Mouse (Mus musculus) heart, adult 2 months (tissue): Measurements from ENCODE around the gene Islr.

ENCODE experiments used
- CTCF ChIP-seq: fragments of 200-600 bp; IDR thresholded peaks from 2 replicates; pipeline ENCODE4 v1.8.1; 2022; ENCODE audit warnings: antibody characterized with exemption, mild to moderate bottlenecking, moderate library complexity
- EP300 ChIP-seq: fragments of 200-500 bp; IDR thresholded peaks from 2 replicates; pipeline ENCODE4 v1.6.1; 2011; ENCODE audit warnings: low read depth, low read length, control low read depth; ENCODE audit not compliant: insufficient read depth
- POLR2A ChIP-seq: fragments of 200-500 bp; IDR thresholded peaks from 2 replicates; pipeline ENCODE4 v1.6.1; 2011; ENCODE audit warnings: mild to moderate bottlenecking, low read depth, low read length, control low read depth; ENCODE audit not compliant: insufficient read depth

- no peak for TF ChIP-seq CTCF
- no peak for TF ChIP-seq EP300
- TF ChIP-seq POLR2A = no peak
Observed at GRCm38 (mm10) chr9:58174818-58175251, 29.3 kb downstream of the Islr start.
